Mouse (Mus musculus) urinary bladder, postnatal 4 days (tissue): ENCODE measurements at regions not wholly inside any gene's neighbourhood (a gene's known extent, or its start where the extent isn't known, plus 50 kb on each side); places are given as distances from the start of the nearest gene placed in this dataset.

Experiments used
- DNase-seq, 2 experiments: peaks; one replicate each; pipeline ENCODE4 v3.0.0; 2021 to 2022; ENCODE audit warnings: low spot score in 2 of 2

- no peak for DNase-seq
Measured at GRCm38 (mm10) chr5:64739311-64740261, 63.6 kb upstream of the Klf3 start.

GRCm38 (mm10) chr5:64744041-64744440 lies 59.1 kb upstream of the Klf3 start:
- no peak for DNase-seq

- no peak for DNase-seq
Measured at GRCm38 (mm10) chr5:64744455-64744854, 58.7 kb upstream of the Klf3 start.

- DNase-seq = no peak
Measured at GRCm38 (mm10) chr5:64747461-64747860, 55.7 kb upstream of the Klf3 start.

GRCm38 (mm10) chr5:64749415-64750166 lies 53.6 kb upstream of the Klf3 start:
- no peak for DNase-seq

GRCm38 (mm10) chr5:64750406-64750805 lies 52.8 kb upstream of the Klf3 start:
- DNase-seq = no peak

GRCm38 (mm10) chr5:64750976-64751656 lies 52.1 kb upstream of the Klf3 start:
- no peak for DNase-seq

- no peak for DNase-seq
Measured at GRCm38 (mm10) chr5:64753142-64753750, 49.9 kb upstream of the Klf3 start.
